Mouse (Mus musculus) ES-E14 (cell line): ENCODE results near the gene Plcb2.

Experiments
- CHD2 ChIP-seq: IDR thresholded peaks from 2 replicates; pipeline ENCODE4 v1.6.1; 2014; ENCODE audit warnings: mild to moderate bottlenecking, low read depth, low read length, inconsistent platforms
- HCFC1 ChIP-seq: IDR thresholded peaks from 2 replicates; pipeline ENCODE4 v1.6.1; 2012; ENCODE audit warnings: low read length, inconsistent platforms, borderline replicate concordance; ENCODE audit not compliant: insufficient read depth
- ZC3H11A ChIP-seq: IDR thresholded peaks from 2 replicates; pipeline ENCODE4 v1.6.1; 2012; ENCODE audit warnings: low read depth, mild to moderate bottlenecking, inconsistent platforms, low read length, borderline replicate concordance
- ZNF384 ChIP-seq: IDR thresholded peaks from 2 replicates; pipeline ENCODE4 v1.6.1; 2012; ENCODE audit warnings: low read depth, low read length, inconsistent platforms

GRCm38 (mm10) chr2:118703913-118704730 is 24.1 kb downstream of the Plcb2 start, which contains the start of gene Ankrd63:
- no peak for TF ChIP-seq ZC3H11A
- no peak for TF ChIP-seq ZNF384
- TF ChIP-seq CHD2: no peak
- TF ChIP-seq HCFC1: no peak
